Mouse (Mus musculus): ENCODE measurements around the gene Abca9.

DNA sequence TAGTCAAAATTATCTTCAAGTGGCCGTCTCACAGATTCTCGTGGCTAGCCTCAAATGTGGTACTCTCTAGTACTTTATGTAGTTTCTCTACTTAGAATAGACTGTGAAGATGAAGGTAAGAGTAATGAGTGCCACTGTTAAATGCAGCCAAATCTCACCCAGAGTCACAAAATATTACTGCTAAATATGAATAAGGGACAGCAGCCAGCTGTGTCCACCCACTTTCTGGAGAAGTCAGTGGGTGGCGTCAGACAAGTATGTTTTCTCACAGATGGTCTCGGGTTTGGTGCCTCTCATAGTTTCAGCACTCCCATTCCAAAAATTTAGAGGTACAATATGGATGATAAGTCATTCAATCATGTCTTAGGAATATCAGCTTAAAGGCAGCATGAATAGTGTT lies 27.3 kb upstream of the Abca9 start:
- TF ChIP-seq EP300 (IDR thresholded peaks at IDR 0.05; ENCODE audit: low read depth in 1 of 2, low read length in 2 of 2): no peak
- TF ChIP-seq ZMIZ1 (IDR thresholded peaks at IDR 0.05; ENCODE audit: low read depth, low read length): no peak
- no peak for TF ChIP-seq POLR2A (IDR thresholded peaks at IDR 0.05; ENCODE audit: control insufficient read depth in 1 of 2, insufficient read depth in 1 of 2, low read depth in 1 of 2, low read length in 2 of 2, poor library complexity in 1 of 2)
- TF ChIP-seq CTCF (IDR thresholded peaks at IDR 0.05 in 2 of 3, conservative IDR thresholded peaks at IDR 0.05 in 1 of 3; ENCODE audit: control insufficient read depth in 1 of 3, insufficient read depth in 1 of 3, low read depth in 2 of 3, low read length in 3 of 3, poor library complexity in 1 of 3, severe bottlenecking in 1 of 3): no peak
- no peak for TF ChIP-seq ETS1 (IDR thresholded peaks at IDR 0.05; ENCODE audit: low read depth, low read length)
- no peak for TF ChIP-seq CHD2 (IDR thresholded peaks at IDR 0.05; ENCODE audit: low read length)
- TF ChIP-seq CHD1 (IDR thresholded peaks at IDR 0.05; ENCODE audit: low read depth, low read length): no peak
- no peak for TF ChIP-seq USF1 (IDR thresholded peaks at IDR 0.05; ENCODE audit: low read depth, low read length)
- TF ChIP-seq MAFK (IDR thresholded peaks at IDR 0.05; ENCODE audit: borderline replicate concordance, low read depth, low read length): no peak
- TF ChIP-seq MEF2A (IDR thresholded peaks at IDR 0.05; ENCODE audit: extremely low read depth, insufficient replicate concordance, low read depth, low read length, poor library complexity, severe bottlenecking): no peak
